Mouse (Mus musculus): ENCODE results near the gene 1700001O22Rik.
A peak's percentile ranks its signal among the peaks of the same experiment; 100 is the strongest.

DNA sequence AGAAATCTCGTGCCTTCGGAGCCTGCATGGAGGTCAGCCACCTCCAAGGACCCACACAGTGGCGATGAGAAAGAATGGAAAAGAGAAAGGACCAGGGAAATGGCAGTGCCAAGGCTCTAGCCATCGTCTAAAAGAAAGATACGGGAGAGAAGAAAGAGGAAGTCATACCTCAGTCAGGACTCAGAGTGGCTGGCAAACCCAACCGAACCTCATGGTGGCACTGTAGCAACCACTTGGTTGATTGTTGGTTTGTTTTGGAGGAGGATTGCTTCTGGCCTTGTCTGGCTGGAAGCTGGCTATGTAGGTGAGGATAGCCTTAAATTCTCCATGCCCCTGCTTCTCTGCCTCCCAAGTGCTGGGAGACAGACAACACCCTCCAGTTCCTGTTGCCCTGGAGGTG is 34.3 kb downstream of the 1700001O22Rik start:
- peak; percentile 25; the same call in 1 of the 2 replicates for TF ChIP-seq CTCF (IDR thresholded peaks at IDR 0.05; ENCODE audit: borderline replicate concordance, extremely low read depth, insufficient read depth, insufficient read length)
- no peak for TF ChIP-seq POLR2A (IDR thresholded peaks at IDR 0.05; ENCODE audit: borderline replicate concordance, extremely low read depth, insufficient read depth, insufficient read length, poor library complexity, severe bottlenecking)
